Mouse (Mus musculus) C2C12 (cell line): Measurements from ENCODE around the gene Pole2. TPM values are rescaled to one million over a fixed set of nuclear protein-coding genes. Genes with fewer than 3 reads are reported as not detected.

Experiments
- H3K27me3 ChIP-seq: one replicate; pipeline ENCODE4 v1.6.1; 2011; ENCODE audit not compliant: control insufficient read depth, insufficient read depth, insufficient read length
- H3K36me3 ChIP-seq: one replicate; pipeline ENCODE4 v1.6.1; 2011; ENCODE audit not compliant: control insufficient read depth, insufficient read depth
- H3K4me3 ChIP-seq: one replicate; pipeline ENCODE4 v1.5.1; 2011; ENCODE audit warnings: mild to moderate bottlenecking, control low read depth; ENCODE audit not compliant: poor library complexity, insufficient read depth, severe bottlenecking
- H3K79me2 ChIP-seq: one replicate; pipeline ENCODE4 v1.6.1; 2011; ENCODE audit not compliant: control insufficient read depth, insufficient read depth
- H3K79me3 ChIP-seq: one replicate; pipeline ENCODE4 v1.6.1; 2011; ENCODE audit warnings: low read depth, control low read depth
- H3ac ChIP-seq: one replicate; pipeline ENCODE3; 2011; ENCODE audit warnings: low read depth; ENCODE audit not compliant: control insufficient read depth, insufficient read length
- CEBPB ChIP-seq: IDR thresholded peaks from one replicate; pipeline ENCODE4 v1.6.1; 2011; ENCODE audit warnings: low read depth, mild to moderate bottlenecking, control low read depth, moderate library complexity
- CTCF ChIP-seq: IDR thresholded peaks from one replicate; pipeline ENCODE4 v1.5.1; 2011; ENCODE audit not compliant: control insufficient read depth, insufficient read depth, insufficient read length
- FOSL1 ChIP-seq: IDR thresholded peaks from one replicate; pipeline ENCODE4 v1.8.0; 2011; ENCODE audit warnings: mild to moderate bottlenecking, low read length; ENCODE audit not compliant: poor library complexity, insufficient read depth, severe bottlenecking
- MAX ChIP-seq: IDR thresholded peaks from one replicate; pipeline ENCODE4 v1.6.1; 2011; ENCODE audit warnings: mild to moderate bottlenecking, control low read depth
- MYOD1 ChIP-seq: IDR thresholded peaks from one replicate; pipeline ENCODE4 v1.6.1; 2011; ENCODE audit warnings: low read depth; ENCODE audit not compliant: control insufficient read depth, insufficient read length
- MYOG ChIP-seq: IDR thresholded peaks from one replicate; pipeline ENCODE4 v1.6.1; 2011; ENCODE audit not compliant: control insufficient read depth, insufficient read length; ENCODE audit errors: extremely low read depth
- USF1 ChIP-seq: IDR thresholded peaks from one replicate; pipeline ENCODE4 v1.6.1; 2011; ENCODE audit warnings: low read depth, mild to moderate bottlenecking, control low read depth, moderate library complexity
- polyA plus RNA-seq: library from polyadenylated mRNA; unstranded; fragments of >200 nt; fragmentation: generic; extraction: Trizol; gene quantifications from one replicate; pipeline ENCODE4 v1.2.1, GENCODE M21; 2012; ENCODE audit warnings: missing spikeins

Gene Pole2
- polyA plus RNA-seq, 1 experiment: 14.2 TPM

DNA sequence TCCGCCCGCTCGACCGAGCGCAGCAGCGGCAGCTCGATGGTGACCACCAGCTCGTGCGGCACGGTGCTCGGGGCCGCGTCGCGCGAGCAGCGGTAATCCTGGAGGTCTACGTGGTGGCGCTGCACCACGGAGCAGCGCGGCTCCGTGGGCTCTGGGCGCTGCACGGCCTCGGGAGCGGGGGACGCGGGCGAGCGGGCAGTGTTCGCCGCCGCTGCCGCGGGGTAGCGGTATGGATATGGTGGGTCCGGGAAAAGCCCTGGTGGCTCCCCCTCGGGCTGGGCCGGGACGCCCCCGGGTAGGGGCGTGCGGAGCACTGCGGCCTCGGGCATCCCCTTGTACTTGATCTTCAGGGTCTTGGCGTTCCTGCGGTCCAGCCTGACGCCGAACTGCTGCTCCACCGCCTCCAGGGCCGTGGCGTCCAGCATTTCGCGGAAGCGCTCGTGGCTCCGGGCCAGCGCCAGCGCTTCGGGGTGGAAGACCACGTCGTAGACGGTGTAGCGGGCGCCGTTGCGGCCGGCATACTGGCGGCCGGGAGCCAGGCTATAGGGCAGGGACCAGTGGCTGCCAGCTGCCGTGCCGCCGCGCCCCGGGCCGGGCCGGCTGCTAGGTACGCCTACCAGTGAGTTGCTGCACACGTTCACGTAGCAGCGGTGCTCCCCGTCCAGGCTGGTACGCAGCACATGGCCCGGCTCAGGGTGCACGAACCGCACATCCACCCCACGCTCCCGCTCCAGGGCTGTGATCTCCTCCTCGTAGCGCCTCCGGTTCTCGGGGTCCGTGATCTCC is 30.4 kb downstream of the Pole2 start:
- Histone ChIP-seq H3K79me2 (peaks cover 85% of the 10 kb centered on the region), H3K4me3 (peak overlapping the region; percentile 89), H3K79me3 (peaks cover 60% of the 10 kb centered on the region), H3ac (peak overlapping the region; percentile 90), H3K36me3 (peaks cover 52% of the 10 kb centered on the region), H3K27me3 (no peaks in the 10 kb centered on the region)
- TF ChIP-seq MYOG (no peak), FOSL1 (no peak), CEBPB (no peak), MAX (peak; percentile 52), CTCF (peak; percentile 5), MYOD1 (no peak), USF1 (no peak)

DNA sequence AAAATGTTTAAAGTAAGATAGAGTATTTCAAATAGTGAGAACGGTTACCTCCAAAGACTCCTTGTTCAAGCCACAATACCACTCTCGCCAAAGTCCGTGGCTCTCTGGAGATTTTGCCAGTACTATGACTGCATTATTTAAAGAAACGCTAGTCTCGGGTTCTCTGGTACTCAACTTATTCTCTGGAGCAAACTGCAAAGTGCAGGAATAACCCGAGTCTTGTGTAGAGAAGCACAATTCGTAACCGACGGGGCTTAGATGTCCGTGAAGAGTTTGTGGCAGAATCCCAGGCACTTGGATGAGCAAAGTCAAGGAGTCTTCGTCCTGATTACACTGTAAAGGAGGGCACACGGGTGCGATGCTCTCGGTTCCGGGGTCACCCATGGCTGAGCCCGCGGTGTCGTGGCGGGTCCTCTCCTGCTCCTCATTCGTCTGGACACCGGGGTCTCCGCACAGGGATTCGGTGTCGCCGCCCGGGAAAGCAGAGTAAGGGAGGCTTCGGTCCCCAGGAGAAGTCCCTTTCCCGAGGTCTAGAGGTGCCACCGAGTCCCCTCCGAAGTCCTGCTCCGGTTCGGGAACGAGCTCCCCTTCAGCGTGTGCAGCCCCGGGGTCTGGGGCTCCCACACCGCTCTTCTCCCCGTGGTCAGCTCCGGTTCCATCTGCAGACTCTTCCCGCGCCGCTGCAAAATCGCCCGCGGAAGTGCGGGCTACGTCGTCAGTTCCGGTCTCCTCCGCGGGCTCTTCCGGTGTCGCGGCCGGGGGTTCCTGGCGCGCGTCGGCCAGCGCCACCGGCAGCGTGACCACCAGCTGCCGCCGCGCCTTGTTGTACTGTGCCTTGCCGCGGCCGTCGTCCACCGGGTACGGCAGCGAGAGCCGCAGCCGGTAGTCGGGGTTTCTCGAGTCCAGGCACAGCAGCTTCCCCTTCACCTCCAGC is 31.3 kb downstream of the Pole2 start, which contains the start of gene Gm49383:
Gene Gm49383 (minus strand): TSS at position 661 of the 934 bp plus-strand sequence.
- TF ChIP-seq FOSL1: no peak
- Histone ChIP-seq H3K4me3 (peak within 1 kb of the TSS; percentile 89), H3K36me3 (peaks cover 52% of the 10 kb centered on the region), H3K79me2 (peaks cover 87% of the 10 kb centered on the region), H3ac (peak within 1 kb of the TSS; percentile 90), H3K79me3 (peaks cover 63% of the 10 kb centered on the region), H3K27me3 (no peaks in the 10 kb centered on the region)

DNA sequence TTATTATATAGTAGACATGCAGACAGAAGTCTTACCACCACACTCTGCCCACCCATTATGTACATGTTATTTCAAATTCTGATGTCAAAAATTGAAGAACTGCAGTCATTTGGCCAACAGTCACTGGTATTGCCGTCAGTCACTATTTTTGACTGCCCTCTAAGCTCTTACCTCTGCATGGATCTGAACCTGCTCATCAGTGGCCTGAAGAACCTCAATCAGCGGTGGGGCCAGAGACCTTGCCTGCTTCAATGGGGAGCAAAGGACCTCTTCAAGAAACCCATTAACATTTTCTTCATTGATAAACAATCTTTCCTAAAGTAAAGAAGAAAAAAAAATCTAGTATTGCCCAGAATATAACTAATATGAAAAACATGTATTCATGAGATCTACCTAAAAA is 35.4 kb downstream of the Pole2 start:
- H3K36me3 ChIP-seq: peaks cover 56% of the 10 kb centered on the region

DNA sequence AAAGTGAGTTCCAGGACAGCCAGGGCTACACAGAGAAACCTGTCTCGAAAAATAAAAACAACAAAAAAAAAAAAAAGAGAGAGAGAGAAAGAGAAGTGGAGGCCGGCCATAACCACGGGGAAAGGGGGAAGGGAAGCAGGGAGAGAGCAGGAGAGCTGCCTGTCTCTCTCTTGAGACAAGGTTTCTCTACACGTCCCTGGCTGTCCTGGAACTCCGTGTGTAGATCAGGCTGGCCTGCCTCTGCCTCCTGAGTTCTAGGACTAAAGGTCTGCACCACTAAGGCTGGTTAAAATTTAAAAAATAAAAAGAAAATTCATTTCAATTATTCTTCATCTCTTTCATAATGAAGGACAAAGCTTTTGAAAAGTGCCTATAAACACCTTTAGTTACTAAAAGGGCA is 36.6 kb downstream of the Pole2 start:
- Histone ChIP-seq H3K79me2 (peaks cover 78% of the 10 kb centered on the region), H3K36me3 (peaks cover 66% of the 10 kb centered on the region), H3K27me3 (no peaks in the 10 kb centered on the region), H3K79me3 (peaks cover 55% of the 10 kb centered on the region), H3K4me3 (no peak overlapping the region), H3ac (no peak overlapping the region)
- TF ChIP-seq FOSL1 (no peak), CEBPB (no peak), MAX (no peak), MYOD1 (no peak), MYOG (no peak), USF1 (no peak), CTCF (no peak)

More for the DNA sequence above, 35.4 kb downstream of the Pole2 start:
- peaks cover 78% of the 10 kb centered on the region for H3K79me2 ChIP-seq
- H3K79me3 ChIP-seq: peaks cover 49% of the 10 kb centered on the region
- no peak overlapping the region for H3K4me3 ChIP-seq
- no peak overlapping the region for H3ac ChIP-seq
- no peaks in the 10 kb centered on the region for H3K27me3 ChIP-seq
- TF ChIP-seq USF1 (no peak), MYOG (no peak), MAX (no peak), CEBPB (no peak), MYOD1 (no peak)

DNA sequence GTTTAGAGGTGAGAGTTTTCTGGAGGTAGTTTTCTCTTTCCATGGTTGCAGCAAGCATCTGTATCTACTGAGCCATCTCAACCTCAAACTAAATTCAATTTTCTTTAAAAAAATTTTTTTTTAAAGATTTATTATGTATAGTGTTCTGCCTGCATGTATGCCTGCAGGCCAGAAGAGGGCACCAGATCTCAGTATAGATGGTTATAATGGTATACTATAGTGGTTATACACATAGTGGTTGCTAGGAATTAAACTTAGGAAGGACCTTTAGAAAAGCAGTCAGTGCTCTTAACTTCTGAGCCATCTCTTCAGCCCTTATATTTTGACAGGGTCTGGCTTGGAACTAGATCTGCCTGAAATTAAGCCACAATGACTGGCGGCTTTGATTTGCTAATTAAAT is 37.5 kb downstream of the Pole2 start:
- TF ChIP-seq USF1 (no peak), MYOD1 (no peak), MAX (no peak), FOSL1 (no peak), MYOG (no peak), CEBPB (no peak), CTCF (no peak)
- Histone ChIP-seq H3K36me3 (peaks cover 73% of the 10 kb centered on the region), H3K27me3 (no peaks in the 10 kb centered on the region)

More for the DNA sequence above, 37.5 kb downstream of the Pole2 start:
- peaks cover 53% of the 10 kb centered on the region for H3K79me3 ChIP-seq
- H3ac ChIP-seq: no peak overlapping the region
- peaks cover 78% of the 10 kb centered on the region for H3K79me2 ChIP-seq
- H3K4me3 ChIP-seq: no peak overlapping the region
